Mouse (Mus musculus): ENCODE measurements at regions not wholly inside any gene's neighbourhood (a gene's known extent, or its start where the extent isn't known, plus 50 kb on each side); places are given as distances from the start of the nearest gene placed in this dataset.

- no peak overlapping the region for H3K27ac ChIP-seq
- no peak overlapping the region for H3K4me3 ChIP-seq (replicated peaks)
- ATAC-seq (replicated peaks; ENCODE audit: low FRiP score): no peak
- 83% methylated on average over 2 of the region's 2 CpGs for WGBS
- H3K27me3 ChIP-seq: no peaks in the 10 kb centered on the region
- H3K9ac ChIP-seq: no peak overlapping the region
- H3K9me3 ChIP-seq (replicated peaks): no peaks in the 10 kb centered on the region
- H3K4me2 ChIP-seq: no peak overlapping the region
- H3K36me3 ChIP-seq: no peaks in the 10 kb centered on the region
- no peaks in the 10 kb centered on the region for H3K4me1 ChIP-seq
Measured at GRCm38 (mm10) chr17:79501926-79502325, 109.7 kb upstream of the Rmdn2 start.

GRCm38 (mm10) chr17:79503037-79503436, 108.6 kb upstream of the Rmdn2 start:
- WGBS: 94% methylated on average over 2 of the region's 2 CpGs
- ATAC-seq (replicated peaks; ENCODE audit: low FRiP score): no peak
- no peak overlapping the region for H3K27ac ChIP-seq
- no peaks in the 10 kb centered on the region for H3K36me3 ChIP-seq
- H3K9me3 ChIP-seq (replicated peaks): no peaks in the 10 kb centered on the region
- no peak overlapping the region for H3K4me3 ChIP-seq (replicated peaks)
- no peak overlapping the region for H3K9ac ChIP-seq
- H3K4me1 ChIP-seq: no peaks in the 10 kb centered on the region
- no peaks in the 10 kb centered on the region for H3K27me3 ChIP-seq
- no peak overlapping the region for H3K4me2 ChIP-seq

GRCm38 (mm10) chr17:79504209-79504608, 107.5 kb upstream of the Rmdn2 start:
- Histone ChIP-seq H3K27me3 (no peaks in the 10 kb centered on the region), H3K27ac (no peak overlapping the region), H3K36me3 (no peaks in the 10 kb centered on the region), H3K9me3 (replicated peaks) (no peaks in the 10 kb centered on the region), H3K9ac (no peak overlapping the region), H3K4me1 (peaks cover 5% of the 10 kb centered on the region; the same call in 1 of the 2 replicates), H3K4me2 (no peak overlapping the region), H3K4me3 (replicated peaks) (no peak overlapping the region)
- ATAC-seq (replicated peaks; ENCODE audit: low FRiP score): no peak
- WGBS: 89% methylated on average over 3 of the region's 3 CpGs

GRCm38 (mm10) chr17:79505565-79505964, 106.1 kb upstream of the Rmdn2 start:
- no peak for ATAC-seq (replicated peaks; ENCODE audit: low FRiP score)
- no peaks in the 10 kb centered on the region for H3K27me3 ChIP-seq
- H3K27ac ChIP-seq: no peak overlapping the region
- H3K9me3 ChIP-seq (replicated peaks): no peaks in the 10 kb centered on the region
- H3K9ac ChIP-seq: no peak overlapping the region
- WGBS: 90% methylated on average over 1 of the region's 1 CpGs
- no peaks in the 10 kb centered on the region for H3K36me3 ChIP-seq
- no peak overlapping the region for H3K4me3 ChIP-seq (replicated peaks)
- peaks cover 11% of the 10 kb centered on the region; the same call in 1 of the 2 replicates for H3K4me1 ChIP-seq
- H3K4me2 ChIP-seq: no peak overlapping the region

GRCm38 (mm10) chr17:79509281-79509680, 102.4 kb upstream of the Rmdn2 start:
- no peaks in the 10 kb centered on the region for H3K27me3 ChIP-seq
- H3K27ac ChIP-seq: no peak overlapping the region
- H3K4me3 ChIP-seq (replicated peaks): no peak overlapping the region
- H3K36me3 ChIP-seq: no peaks in the 10 kb centered on the region
- WGBS: 66% methylated on average over 8 of the region's 8 CpGs
- H3K9me3 ChIP-seq (replicated peaks): no peaks in the 10 kb centered on the region
- H3K4me2 ChIP-seq: no peak overlapping the region
- no peak for ATAC-seq (replicated peaks; ENCODE audit: low FRiP score)
- no peak overlapping the region for H3K9ac ChIP-seq
- peaks cover 11% of the 10 kb centered on the region; the same call in 1 of the 2 replicates for H3K4me1 ChIP-seq

GRCm38 (mm10) chr17:79509957-79510710, 101.5 kb upstream of the Rmdn2 start:
- no peak for ATAC-seq (replicated peaks; ENCODE audit: low FRiP score)
- H3K27ac ChIP-seq: no peak overlapping the region
- peaks cover 11% of the 10 kb centered on the region; the same call in 1 of the 2 replicates for H3K4me1 ChIP-seq
- 59% methylated on average over 11 of the region's 11 CpGs for WGBS
- no peaks in the 10 kb centered on the region for H3K27me3 ChIP-seq
- H3K36me3 ChIP-seq: no peaks in the 10 kb centered on the region
- no peak overlapping the region for H3K4me2 ChIP-seq
- no peak overlapping the region for H3K9ac ChIP-seq
- no peaks in the 10 kb centered on the region for H3K9me3 ChIP-seq (replicated peaks)
- no peak overlapping the region for H3K4me3 ChIP-seq (replicated peaks)

- Histone ChIP-seq H3K9ac (no peak overlapping the region), H3K4me2 (no peak overlapping the region), H3K27me3 (no peaks in the 10 kb centered on the region), H3K4me3 (replicated peaks) (no peak overlapping the region), H3K36me3 (no peaks in the 10 kb centered on the region), H3K4me1 (peaks cover 11% of the 10 kb centered on the region; the same call in 1 of the 2 replicates), H3K9me3 (replicated peaks) (no peaks in the 10 kb centered on the region), H3K27ac (no peak overlapping the region)
- ATAC-seq (replicated peaks; ENCODE audit: low FRiP score): no peak
- 53% methylated on average over 9 of the region's 9 CpGs for WGBS
Measured at GRCm38 (mm10) chr17:79511218-79511617, 100.4 kb upstream of the Rmdn2 start.

GRCm38 (mm10) chr17:79514076-79514475, 97.6 kb upstream of the Rmdn2 start:
- H3K9ac ChIP-seq: no peak overlapping the region
- H3K4me3 ChIP-seq (replicated peaks): no peak overlapping the region
- no peak overlapping the region for H3K27ac ChIP-seq
- no peaks in the 10 kb centered on the region for H3K36me3 ChIP-seq
- 80% methylated on average over 7 of the region's 7 CpGs for WGBS
- no peak overlapping the region for H3K4me2 ChIP-seq
- peaks cover 7% of the 10 kb centered on the region; the same call in 1 of the 2 replicates for H3K4me1 ChIP-seq
- ATAC-seq (replicated peaks; ENCODE audit: low FRiP score): no peak
- H3K27me3 ChIP-seq: no peaks in the 10 kb centered on the region
- H3K9me3 ChIP-seq (replicated peaks): no peaks in the 10 kb centered on the region

GRCm38 (mm10) chr17:79518185-79518584, 93.5 kb upstream of the Rmdn2 start:
- H3K4me3 ChIP-seq (replicated peaks): no peak overlapping the region
- no peak overlapping the region for H3K27ac ChIP-seq
- peaks cover 5% of the 10 kb centered on the region; the same call in 1 of the 2 replicates for H3K4me1 ChIP-seq
- no peak overlapping the region for H3K9ac ChIP-seq
- no peaks in the 10 kb centered on the region for H3K27me3 ChIP-seq
- no peak for ATAC-seq (replicated peaks; ENCODE audit: low FRiP score)
- H3K9me3 ChIP-seq (replicated peaks): no peaks in the 10 kb centered on the region
- H3K36me3 ChIP-seq: no peaks in the 10 kb centered on the region
- H3K4me2 ChIP-seq: no peak overlapping the region
- WGBS: 59% methylated on average over 3 of the region's 3 CpGs

GRCm38 (mm10) chr17:79518696-79519095, 93.0 kb upstream of the Rmdn2 start:
- Histone ChIP-seq H3K27ac (no peak overlapping the region), H3K27me3 (no peaks in the 10 kb centered on the region), H3K4me3 (replicated peaks) (no peak overlapping the region), H3K36me3 (no peaks in the 10 kb centered on the region), H3K9ac (no peak overlapping the region), H3K4me2 (no peak overlapping the region), H3K4me1 (peaks cover 5% of the 10 kb centered on the region; the same call in 1 of the 2 replicates), H3K9me3 (replicated peaks) (no peaks in the 10 kb centered on the region)
- no peak for ATAC-seq (replicated peaks; ENCODE audit: low FRiP score)
- 87% methylated on average over 5 of the region's 5 CpGs for WGBS

GRCm38 (mm10) chr17:79519356-79519755, 92.3 kb upstream of the Rmdn2 start:
- Histone ChIP-seq H3K4me1 (peaks cover 5% of the 10 kb centered on the region; the same call in 1 of the 2 replicates), H3K36me3 (no peaks in the 10 kb centered on the region), H3K4me3 (replicated peaks) (no peak overlapping the region), H3K4me2 (no peak overlapping the region), H3K9me3 (replicated peaks) (no peaks in the 10 kb centered on the region), H3K27ac (no peak overlapping the region), H3K9ac (no peak overlapping the region), H3K27me3 (no peaks in the 10 kb centered on the region)
- ATAC-seq (replicated peaks; ENCODE audit: low FRiP score): no peak
- 66% methylated on average over 4 of the region's 4 CpGs for WGBS

- Histone ChIP-seq H3K4me3 (replicated peaks) (no peak overlapping the region), H3K27ac (no peak overlapping the region), H3K4me1 (peaks cover 5% of the 10 kb centered on the region; the same call in 1 of the 2 replicates), H3K27me3 (no peaks in the 10 kb centered on the region), H3K9ac (no peak overlapping the region), H3K4me2 (no peak overlapping the region), H3K36me3 (no peaks in the 10 kb centered on the region), H3K9me3 (replicated peaks) (no peaks in the 10 kb centered on the region)
- no peak for ATAC-seq (replicated peaks; ENCODE audit: low FRiP score)
- WGBS: 88% methylated on average over 5 of the region's 5 CpGs
Measured at GRCm38 (mm10) chr17:79520283-79520682, 91.4 kb upstream of the Rmdn2 start.
